Mouse (Mus musculus): Measurements from ENCODE around the gene Psen2. TPM values are rescaled to one million over a fixed set of nuclear protein-coding genes. Genes with fewer than 3 reads are reported as not detected.

Gene Psen2
- polyA plus RNA-seq, 1 experiment from 2014 or later: 10.4 TPM

- no peak for ATAC-seq (ENCODE audit: insufficient number of reproducible peaks, insufficient read depth, low FRiP score, low TSS enrichment)
- Histone ChIP-seq H3K36me3 (no peaks in the 10 kb centered on the region), H3K27me3 (no peaks in the 10 kb centered on the region), H3K9ac (no peak overlapping the region), H3K4me3 (no peak overlapping the region), H3K4me2 (replicated peaks) (no peak overlapping the region), H3K4me1 (no peaks in the 10 kb centered on the region), H3K27ac (no peak overlapping the region), H3K9me3 (no peaks in the 10 kb centered on the region)
- 91% methylated on average over 6 of the region's 6 CpGs for WGBS
Observed at GRCm38 (mm10) chr1:180183525-180184159, 79.6 kb downstream of the Psen2 start.

DNA sequence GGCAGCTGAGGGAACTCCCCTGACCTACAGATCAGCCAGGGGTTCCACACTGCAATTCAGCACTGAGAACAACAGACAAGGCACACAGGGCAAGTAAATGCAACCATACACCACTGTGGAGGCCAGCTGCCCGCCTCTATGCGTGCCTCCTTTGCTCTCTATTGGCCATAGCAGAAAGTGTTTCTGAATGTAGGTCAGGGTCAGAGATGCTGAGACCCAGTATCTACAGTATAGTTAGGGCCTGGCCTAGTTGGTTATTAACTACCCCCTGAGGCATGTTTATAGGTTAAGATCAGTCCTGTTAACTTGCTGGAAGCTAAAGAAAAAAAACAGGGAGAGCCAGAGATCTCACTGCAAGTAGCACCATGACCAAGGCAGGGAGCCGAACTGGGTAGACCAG lies 80.5 kb downstream of the Psen2 start:
- H3K36me3 ChIP-seq: no peaks in the 10 kb centered on the region
- no peak overlapping the region for H3K27ac ChIP-seq
- H3K9me3 ChIP-seq: no peaks in the 10 kb centered on the region
- no peak overlapping the region for H3K4me3 ChIP-seq
- WGBS: 69% methylated on average over 3 of the region's 3 CpGs
- no peak for ATAC-seq (ENCODE audit: insufficient number of reproducible peaks, insufficient read depth, low FRiP score, low TSS enrichment)
- no peaks in the 10 kb centered on the region for H3K27me3 ChIP-seq
- H3K9ac ChIP-seq: no peak overlapping the region
- no peak overlapping the region for H3K4me2 ChIP-seq (replicated peaks)
- no peaks in the 10 kb centered on the region for H3K4me1 ChIP-seq

DNA sequence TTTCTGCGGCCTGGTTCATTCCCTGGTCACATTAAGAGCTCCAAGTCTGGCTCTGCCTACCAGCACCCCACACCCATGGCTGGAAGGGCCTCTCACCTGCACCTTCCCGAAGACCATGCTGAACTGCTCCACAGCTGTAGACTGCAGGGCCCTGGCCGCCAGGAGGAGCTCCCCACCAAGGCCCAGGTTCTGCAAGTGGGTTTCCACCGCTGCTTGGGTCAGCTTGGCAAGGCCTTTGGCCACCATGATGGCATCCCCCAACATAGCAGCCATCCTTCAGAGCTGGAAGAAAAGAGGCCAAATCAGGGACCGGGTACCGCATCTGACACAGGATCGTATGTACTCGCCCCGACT lies 81.3 kb downstream of the Psen2 start:
- ATAC-seq (ENCODE audit: insufficient number of reproducible peaks, insufficient read depth, low FRiP score, low TSS enrichment): no peak
- Histone ChIP-seq H3K27me3 (no peaks in the 10 kb centered on the region), H3K9ac (no peak overlapping the region), H3K4me2 (replicated peaks) (no peak overlapping the region), H3K4me3 (no peak overlapping the region), H3K27ac (no peak overlapping the region), H3K36me3 (no peaks in the 10 kb centered on the region), H3K4me1 (no peaks in the 10 kb centered on the region), H3K9me3 (no peaks in the 10 kb centered on the region)
- WGBS: 84% methylated on average over 9 of the region's 9 CpGs

GRCm38 (mm10) chr1:180181304-180181965 lies 81.8 kb downstream of the Psen2 start:
- Histone ChIP-seq H3K36me3 (no peaks in the 10 kb centered on the region), H3K4me1 (no peaks in the 10 kb centered on the region), H3K9me3 (no peaks in the 10 kb centered on the region), H3K4me2 (replicated peaks) (no peak overlapping the region), H3K27me3 (no peaks in the 10 kb centered on the region), H3K4me3 (no peak overlapping the region), H3K27ac (no peak overlapping the region), H3K9ac (no peak overlapping the region)
- WGBS: 86% methylated on average over 7 of the region's 7 CpGs
- no peak for ATAC-seq (ENCODE audit: insufficient number of reproducible peaks, insufficient read depth, low FRiP score, low TSS enrichment)

- Histone ChIP-seq H3K9me3 (no peaks in the 10 kb centered on the region), H3K4me1 (no peaks in the 10 kb centered on the region), H3K36me3 (no peaks in the 10 kb centered on the region), H3K4me2 (replicated peaks) (no peak overlapping the region), H3K9ac (no peak overlapping the region), H3K4me3 (no peak overlapping the region), H3K27ac (no peak overlapping the region), H3K27me3 (no peaks in the 10 kb centered on the region)
- ATAC-seq (ENCODE audit: insufficient number of reproducible peaks, insufficient read depth, low FRiP score, low TSS enrichment): no peak
- WGBS: 66% methylated on average over 2 of the region's 2 CpGs
Observed at GRCm38 (mm10) chr1:180179840-180180239, 83.4 kb downstream of the Psen2 start.

DNA sequence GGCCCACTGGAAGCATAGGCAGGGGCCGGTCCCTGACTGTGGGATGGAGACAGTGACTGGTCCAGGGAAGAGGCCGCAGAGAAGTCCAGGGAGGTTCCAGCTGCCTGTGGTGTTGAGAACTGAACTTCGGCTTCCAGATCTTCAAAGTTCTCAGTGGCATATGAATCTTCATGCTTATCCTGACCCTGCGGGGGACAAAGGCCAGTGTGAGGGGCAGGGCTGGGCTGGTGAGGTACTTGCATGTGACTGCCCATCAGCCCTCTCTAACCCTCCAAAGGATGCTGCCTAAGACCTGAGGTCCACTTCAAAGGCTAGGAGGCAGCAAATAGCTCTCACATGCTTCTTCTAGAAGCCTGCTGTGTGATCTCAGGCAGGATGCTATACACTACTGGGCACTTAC lies 84.1 kb downstream of the Psen2 start:
- ATAC-seq (ENCODE audit: insufficient number of reproducible peaks, insufficient read depth, low FRiP score, low TSS enrichment): no peak
- WGBS: 93% methylated on average over 4 of the region's 4 CpGs
- no peak overlapping the region for H3K9ac ChIP-seq
- H3K36me3 ChIP-seq: no peaks in the 10 kb centered on the region
- no peaks in the 10 kb centered on the region for H3K4me1 ChIP-seq
- no peaks in the 10 kb centered on the region for H3K27me3 ChIP-seq
- H3K4me3 ChIP-seq: no peak overlapping the region
- H3K9me3 ChIP-seq: no peaks in the 10 kb centered on the region
- H3K27ac ChIP-seq: no peak overlapping the region
- no peak overlapping the region for H3K4me2 ChIP-seq (replicated peaks)

- no peaks in the 10 kb centered on the region for H3K27me3 ChIP-seq
- no peak overlapping the region for H3K27ac ChIP-seq
- no peak overlapping the region for H3K4me3 ChIP-seq
- H3K9ac ChIP-seq: no peak overlapping the region
- no peaks in the 10 kb centered on the region for H3K36me3 ChIP-seq
- H3K4me2 ChIP-seq (replicated peaks): no peak overlapping the region
- no peaks in the 10 kb centered on the region for H3K9me3 ChIP-seq
- H3K4me1 ChIP-seq: no peaks in the 10 kb centered on the region
- WGBS: 89% methylated on average over 9 of the region's 9 CpGs
- no peak for ATAC-seq (ENCODE audit: insufficient number of reproducible peaks, insufficient read depth, low FRiP score, low TSS enrichment)
Observed at GRCm38 (mm10) chr1:180178340-180178739, 84.9 kb downstream of the Psen2 start.

Other genes starting within 250 kb of the Psen2 start
- gene Coq8a, start 63.8 kb downstream of the Psen2 start, polyA plus RNA-seq (2016; fragmentation: Nextera tagmentation; extraction: Ambion mirVana): 5.4 and 6.4 TPM in 2 replicates
- 12.8 and 13.3 TPM in 2 replicates for gene Itpkb, start 67.0 kb upstream of the Psen2 start, polyA plus RNA-seq (2016; fragmentation: Nextera tagmentation; extraction: Ambion mirVana)
- 1.5 and 1.8 TPM in 2 replicates for gene Stum, start 220.1 kb upstream of the Psen2 start, polyA plus RNA-seq (2016; fragmentation: Nextera tagmentation; extraction: Ambion mirVana)